Mouse (Mus musculus) layer of hippocampus, postnatal 10 days (tissue): Measurements from ENCODE around the gene Vmn2r65. TPM values are rescaled to one million over a fixed set of nuclear protein-coding genes. Genes with fewer than 3 reads are reported as not detected.

Experiments used
- DNase-seq, 2 experiments: peaks; one replicate each; pipeline ENCODE4 v3.0.0; 2021; ENCODE audit warnings: low spot score in 2 of 2
- long read RNA-seq: library from polyadenylated mRNA; stranded (forward); transcript quantifications from one replicate; pipeline ENCODE4 v2.0.0, GENCODE M21; 2023
- total RNA-seq, 2 experiments: library from RNA; stranded (reverse); gene quantifications; 2 replicates each; pipeline ENCODE4 v1.2.3; 2021

The Vmn2r65 gene
- total RNA-seq: not detected
- long read RNA-seq: 0 reads

- DNase-seq: no peak
These were observed at the start of gene Vmn2r65 for GRCm38 (mm10) chr7:84964015-84964414. Gene Vmn2r65 (minus strand): TSS chr7:84964115.

- no peak for DNase-seq
These were observed 48.3 kb upstream of the Vmn2r65 start, which contains the start of gene Vmn2r66 for GRCm38 (mm10) chr7:85012168-85012567. Gene Vmn2r66 (minus strand): TSS chr7:85012268.

DNA sequence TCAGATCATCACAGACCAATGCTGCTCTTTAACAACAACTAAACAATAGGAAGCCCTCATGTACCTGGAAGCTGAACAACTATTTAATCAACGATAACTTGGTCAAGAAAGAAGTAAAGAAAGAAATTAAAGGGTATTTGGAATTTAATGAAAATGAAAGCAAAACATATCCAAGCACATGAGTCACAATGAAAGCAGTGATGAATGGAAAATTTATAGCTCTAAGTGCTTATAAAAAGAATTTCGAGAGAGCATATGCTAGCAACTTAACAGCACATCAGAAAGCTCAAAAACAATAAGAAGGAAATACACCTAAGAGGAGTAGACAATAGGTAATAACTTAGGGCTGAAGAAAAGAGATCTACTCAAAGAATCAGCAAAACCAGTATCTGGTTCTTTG lies 32.8 kb upstream of the Vmn2r65 start:
- no peak for DNase-seq

Other genes with a start within 250 kb of the Vmn2r65 start
- gene Olfr291, start 110.6 kb downstream of the Vmn2r65 start, total RNA-seq: not detected
- not detected for gene Vmn2r66, start 48.2 kb upstream of the Vmn2r65 start, total RNA-seq
- not detected for gene Vmn2r67, start 191.9 kb upstream of the Vmn2r65 start, total RNA-seq